Mouse (Mus musculus) regulatory T cell (primary cell): ENCODE measurements around the gene Tomm20l.

Experiments
- in situ Hi-C: fragments of 300-600 bp; cut with MboI, MseI; formaldehyde crosslinking; loops from one replicate; pipeline ENCODE4 v1.15.1; 2025; ENCODE audit warnings: high pct_unique_total_duplicates

Gene Tomm20l

DNA sequence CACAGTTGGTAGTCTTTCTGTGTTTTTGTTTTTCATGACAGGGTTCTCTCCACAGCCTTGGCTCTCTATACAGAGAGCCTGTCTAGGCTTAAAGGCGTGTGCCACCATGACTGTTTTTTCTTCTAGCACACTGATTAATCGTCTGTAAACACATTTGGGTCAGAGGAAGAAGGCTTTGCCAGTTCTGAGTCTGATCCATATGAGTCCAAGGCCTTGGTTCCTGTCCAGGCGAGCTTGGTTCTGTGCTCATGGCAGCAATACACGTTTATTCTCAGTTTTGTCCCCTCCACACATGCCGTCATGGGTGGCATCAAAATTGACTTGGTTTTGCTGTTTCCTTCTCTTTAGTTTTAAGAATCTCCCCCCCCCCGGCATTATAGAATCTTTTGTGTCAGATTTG, 38.2 kb downstream of the Tomm20l start:
- in situ Hi-C loops, result loop anchor here (25.0 kb wide), 1 partner anchor 1962 kb away; the partner anchor contains the start of genes Dnaaf2, Gm49383, Mgat2 and Rpl36al

DNA sequence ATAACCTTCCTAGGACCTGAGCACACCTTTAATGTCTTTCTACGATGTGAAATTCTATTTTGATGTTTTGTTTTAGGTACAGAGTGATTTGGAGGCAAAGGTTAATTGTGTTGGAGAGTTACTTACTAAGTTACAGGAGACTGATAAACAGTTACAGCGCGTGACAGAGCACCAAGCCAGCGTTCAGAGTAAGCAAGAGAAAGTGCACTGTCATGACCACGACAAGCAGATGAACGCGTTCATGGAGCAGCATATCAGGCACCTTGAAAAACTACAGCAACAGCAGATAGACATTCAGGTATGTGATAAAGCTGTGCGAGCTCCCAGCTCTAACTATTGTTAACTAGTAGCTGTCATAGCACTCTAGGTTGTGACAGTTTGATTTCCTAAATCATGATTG, 38.9 kb downstream of the Tomm20l start:
- in situ Hi-C loops, result loop anchor here (10.0 kb wide), 1 partner anchor 675 kb away; no protein-coding TSS in a partner anchor

DNA sequence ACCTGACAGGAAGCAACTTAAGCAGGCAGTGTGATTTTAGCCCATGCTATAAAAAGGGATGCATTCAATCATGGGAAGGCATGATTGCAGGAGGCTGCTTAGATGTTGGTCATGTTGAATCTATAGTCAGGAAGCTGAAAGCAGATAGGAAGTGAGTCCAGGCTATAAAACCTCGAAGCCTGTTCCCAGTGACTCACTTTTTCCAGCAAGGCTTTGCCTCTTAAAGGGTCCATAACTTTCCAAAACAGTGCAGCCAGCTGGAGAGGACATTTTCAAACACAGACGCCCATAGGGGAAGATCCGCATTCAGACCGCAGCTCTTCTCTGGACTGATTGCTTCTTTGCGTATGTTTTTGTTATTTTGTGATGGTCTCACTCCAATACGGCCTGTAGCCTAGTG, 43.8 kb downstream of the Tomm20l start:
- in situ Hi-C loops, result loop anchor here (10.0 kb wide), 1 partner anchor 670 kb away; no protein-coding TSS in a partner anchor

DNA sequence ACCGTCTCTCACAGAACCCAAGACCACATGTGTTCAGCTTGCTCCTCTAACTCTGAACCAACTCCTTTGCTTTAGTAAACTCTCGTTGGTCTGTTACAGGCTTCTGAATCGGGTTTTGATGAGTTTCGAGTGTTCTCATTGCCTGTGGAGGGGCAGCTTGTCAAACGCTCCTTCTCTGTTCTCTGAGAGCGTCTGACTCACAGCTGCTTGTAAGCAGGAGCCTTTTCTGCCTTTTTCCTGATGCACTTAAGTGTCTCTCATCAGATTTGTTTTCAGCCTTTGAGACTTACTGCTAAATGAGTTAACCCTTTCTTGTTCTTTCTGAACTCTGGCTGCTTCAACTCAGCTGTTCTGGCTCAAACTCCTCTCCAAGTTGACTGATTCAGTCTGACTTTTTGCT, 46.7 kb downstream of the Tomm20l start:
- in situ Hi-C loops, result loop anchor here (10.0 kb wide), 1 partner anchor 667 kb away; no protein-coding TSS in a partner anchor

DNA sequence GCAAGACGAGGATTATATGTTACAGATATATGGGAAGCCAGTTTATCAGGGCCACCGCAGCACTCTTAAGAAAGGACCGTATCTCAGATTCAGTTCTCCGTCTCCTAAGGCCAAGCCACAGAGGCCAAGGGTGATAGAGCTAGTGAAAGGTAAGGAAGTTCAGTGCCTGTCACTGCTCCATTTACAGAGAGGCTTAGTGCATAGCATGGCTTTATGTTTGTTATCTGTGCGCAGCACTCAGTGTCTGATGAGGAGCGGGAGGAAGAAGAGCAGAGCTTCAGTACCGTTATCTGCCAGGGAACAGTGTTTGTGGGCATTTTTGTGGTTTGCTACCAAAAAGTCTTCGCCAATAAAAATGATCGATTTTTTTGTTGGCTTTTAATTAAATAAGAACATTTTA, 53.2 kb downstream of the Tomm20l start:
- in situ Hi-C loops, result loop anchor here (10.0 kb wide), 1 partner anchor 690 kb away; no protein-coding TSS in a partner anchor

DNA sequence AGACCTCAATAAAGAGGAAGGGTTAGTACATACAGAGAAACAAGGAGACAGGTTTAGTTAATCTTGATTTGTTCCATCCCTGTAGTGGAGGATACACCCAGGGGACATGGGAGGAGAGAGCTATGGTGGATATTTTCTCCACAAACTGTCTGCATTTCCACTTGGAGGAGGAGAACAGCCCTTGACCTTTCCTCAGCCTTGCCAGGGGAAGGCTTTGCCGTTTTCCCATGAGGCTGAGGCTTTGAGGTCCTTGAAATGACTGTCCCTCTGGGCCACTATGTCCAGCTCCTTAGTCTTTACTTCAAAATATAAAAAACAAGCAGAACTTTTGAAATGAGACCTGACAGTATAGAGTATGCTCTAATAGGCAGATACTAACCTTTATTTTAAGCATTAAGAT, 58.7 kb downstream of the Tomm20l start:
- in situ Hi-C loops, result loop anchor here (10.0 kb wide), 1 partner anchor 695 kb away; no protein-coding TSS in a partner anchor
